Mouse (Mus musculus) myocyte (in vitro differentiated cells): ENCODE data around the gene Kcnq5.

Experiments used
- CEBPB ChIP-seq: IDR thresholded peaks from 2 replicates; pipeline ENCODE4 v1.6.1; 2011; ENCODE audit warnings: mild to moderate bottlenecking, moderate library complexity; ENCODE audit not compliant: poor library complexity, insufficient read depth, severe bottlenecking
- E2F4 ChIP-seq: IDR thresholded peaks from one replicate; pipeline ENCODE4 v1.6.1; 2011; ENCODE audit warnings: mild to moderate bottlenecking, control low read depth, moderate library complexity; ENCODE audit not compliant: insufficient read depth
- MAX ChIP-seq: IDR thresholded peaks from one replicate; pipeline ENCODE4 v1.6.1; 2011; ENCODE audit warnings: low read depth, mild to moderate bottlenecking, control low read depth
- MYOD1 ChIP-seq, 3 experiments: IDR thresholded peaks; one replicate each; pipeline ENCODE4 v1.6.1; 2011; ENCODE audit warnings: control low read depth in 2 of 3, low read depth in 2 of 3, mild to moderate bottlenecking in 2 of 3, moderate library complexity in 1 of 3; ENCODE audit not compliant: insufficient read length in 2 of 3, control insufficient read depth in 1 of 3
- MYOG ChIP-seq, 3 experiments: IDR thresholded peaks; one replicate each; pipeline ENCODE4 v1.6.1; 2011; ENCODE audit warnings: control low read depth in 2 of 3, low read depth in 2 of 3, mild to moderate bottlenecking in 2 of 3; ENCODE audit not compliant: insufficient read length in 2 of 3, control insufficient read depth in 1 of 3, insufficient read depth in 1 of 3
- POLR2A ChIP-seq: IDR thresholded peaks from one replicate; pipeline ENCODE4 v1.6.1; 2011; ENCODE audit warnings: low read depth, mild to moderate bottlenecking, control low read depth, moderate library complexity; ENCODE audit not compliant: insufficient read length
- POLR2AphosphoS2 ChIP-seq: IDR thresholded peaks from one replicate; pipeline ENCODE4 v1.6.1; 2011; ENCODE audit warnings: low read depth, control low read depth; ENCODE audit not compliant: insufficient read length
- REST ChIP-seq: IDR thresholded peaks from one replicate; pipeline ENCODE4 v1.6.1; 2011; ENCODE audit warnings: mild to moderate bottlenecking, control low read depth, moderate library complexity; ENCODE audit not compliant: insufficient read depth, insufficient read length
- SRF ChIP-seq: IDR thresholded peaks from one replicate; pipeline ENCODE4 v1.6.1; 2011; ENCODE audit warnings: low read depth; ENCODE audit not compliant: control insufficient read depth, insufficient read length
- TCF12 ChIP-seq: IDR thresholded peaks from one replicate; pipeline ENCODE4 v1.6.1; 2011; ENCODE audit warnings: mild to moderate bottlenecking, control low read depth; ENCODE audit not compliant: poor library complexity, insufficient read depth, severe bottlenecking
- TCF3 ChIP-seq: IDR thresholded peaks from one replicate; pipeline ENCODE4 v1.6.1; 2011; ENCODE audit warnings: low read depth, control low read depth; ENCODE audit not compliant: insufficient read length
- USF1 ChIP-seq: IDR thresholded peaks from one replicate; pipeline ENCODE4 v1.6.1; 2011; ENCODE audit warnings: low read depth, mild to moderate bottlenecking, control low read depth, moderate library complexity

DNA sequence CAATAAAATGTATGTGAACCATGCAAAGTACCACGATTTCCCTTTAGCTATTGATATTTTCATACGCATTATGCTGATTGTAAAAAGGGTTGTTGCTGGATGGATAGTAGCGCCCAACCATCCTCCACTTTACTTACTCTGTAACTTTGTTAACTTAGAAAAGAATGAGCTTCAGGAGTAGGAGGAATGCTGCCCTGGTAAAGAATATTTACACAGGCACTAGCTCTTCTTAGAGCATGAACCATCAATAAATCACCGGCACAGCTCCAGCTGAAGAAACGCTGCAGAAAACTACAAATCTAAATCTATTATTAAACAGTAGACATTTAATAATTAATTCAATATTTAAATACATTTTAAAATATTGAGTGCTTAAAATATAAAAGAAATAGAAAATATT is 184.2 kb downstream of the Kcnq5 start:
- no peak for TF ChIP-seq MAX
- TF ChIP-seq POLR2A: no peak
- TF ChIP-seq E2F4: no peak
- no peak for TF ChIP-seq MYOD1 (IDR thresholded peaks at IDR 0.05; ENCODE audit: control insufficient read depth in 1 of 3, insufficient read length in 2 of 3, low read depth in 2 of 3)
- no peak for TF ChIP-seq USF1
- TF ChIP-seq MYOG (IDR thresholded peaks at IDR 0.05; ENCODE audit: control insufficient read depth in 1 of 3, insufficient read depth in 1 of 3, insufficient read length in 2 of 3, low read depth in 2 of 3): no peak
- TF ChIP-seq TCF12: no peak
- no peak for TF ChIP-seq REST
- no peak for TF ChIP-seq POLR2AphosphoS2
- TF ChIP-seq CEBPB: no peak
- no peak for TF ChIP-seq SRF
- TF ChIP-seq TCF3: no peak
